In the genomic region with DNA sequence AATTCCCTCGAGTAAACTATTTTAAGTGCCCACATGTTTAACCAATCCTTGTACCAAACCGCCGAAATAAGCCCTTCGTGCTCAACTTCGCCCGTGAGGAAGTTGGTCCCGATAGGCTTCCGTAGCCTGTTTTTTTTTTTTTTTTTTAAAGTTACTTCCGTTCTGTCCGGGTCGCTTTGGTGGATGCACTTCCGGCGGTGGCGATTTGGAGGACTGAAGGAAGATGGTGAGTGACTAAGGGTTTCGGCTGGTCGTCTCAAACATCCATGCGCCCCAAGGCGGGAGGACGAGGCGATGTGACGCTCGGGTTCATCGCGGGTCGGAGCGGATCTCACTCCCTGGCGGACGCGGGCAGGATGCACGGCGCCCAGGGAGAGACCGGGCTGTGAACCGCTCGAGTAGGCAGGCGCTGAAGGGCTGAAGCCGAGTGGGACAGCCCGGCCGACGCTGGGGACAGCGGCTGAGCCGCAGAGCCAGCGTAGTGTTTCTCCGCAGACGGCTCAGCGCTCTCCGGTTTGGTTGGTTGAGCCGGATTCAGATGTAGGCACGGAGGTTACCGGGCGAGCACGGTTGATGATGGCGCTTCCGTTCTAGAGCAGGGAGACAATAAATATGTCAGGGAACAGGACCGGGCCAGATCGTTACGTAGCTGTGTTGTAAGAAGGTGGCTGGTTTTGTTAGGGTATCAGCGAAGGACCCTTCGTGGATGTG, we compare ENCODE assay signal across 8 mouse cellular contexts. TPM values are rescaled to one million over a fixed set of nuclear protein-coding genes. Genes with fewer than 3 reads are reported as not detected.
A peak's percentile ranks its signal among the peaks of the same experiment; 100 is the strongest.
DNase-seq lines count a peak whose midpoint lies in the region; ATAC-seq and TF ChIP-seq lines count a peak whose summit lies in the region.

TSS of gene Psmc1 (plus strand) at position 169 of the 711 bp plus-strand sequence.

- H3K9me3 ChIP-seq in embryonic facial prominence, embryonic 15.5 days (replicated peaks), result no peaks in the 10 kb centered on the region
- H3K9me3 ChIP-seq in limb, embryonic 15.5 days, result no peaks in the 10 kb centered on the region

- peak; percentile 94 for DNase-seq in A20 (ENCODE audit: low read depth, low spot score)
- DNase-seq in heart, adult 8-10 months (ENCODE audit: low spot score), result peak; percentile 79
- peak; percentile 80 for DNase-seq in kidney, adult 9 months
- DNase-seq in monocyte, adult 2 months (ENCODE audit: low read depth in 1 of 2, low spot score in 2 of 2), result peak; percentile 33 to 69
- DNase-seq in spleen, postnatal 36 days (ENCODE audit: low spot score in 2 of 2), result peak; percentile 66 to 78

- H3K4me1 ChIP-seq in bone marrow, adult 2 months (ENCODE audit: control insufficient read depth, insufficient read depth, low read length), result peaks cover 3% of the 10 kb centered on the region
- H3K4me1 ChIP-seq in embryonic facial prominence, embryonic 15.5 days, result peaks cover 22% of the 10 kb centered on the region
- H3K4me1 ChIP-seq in limb, embryonic 15.5 days, result peaks cover 17% of the 10 kb centered on the region

- TF ChIP-seq POLR2A in bone marrow, adult 2 months (IDR thresholded peaks at IDR 0.05; ENCODE audit: borderline replicate concordance, control insufficient read depth, low read depth, low read length), result peak; percentile 74; the same call in 1 of the 2 replicates

- peak; percentile 77 for ATAC-seq in embryonic facial prominence, embryonic 15.5 days (ENCODE audit: insufficient number of reproducible peaks, low FRiP score, low TSS enrichment, low read depth)
- peak; percentile 78 for ATAC-seq in limb, embryonic 15.5 days (ENCODE audit: insufficient number of reproducible peaks, low FRiP score, low TSS enrichment, low read depth)

- peaks cover 26% of the 10 kb centered on the region for H3K36me3 ChIP-seq in embryonic facial prominence, embryonic 15.5 days
- peaks cover 29% of the 10 kb centered on the region for H3K36me3 ChIP-seq in limb, embryonic 15.5 days

- H3K4me2 ChIP-seq in embryonic facial prominence, embryonic 15.5 days (replicated peaks), result peak within 1 kb of the TSS; percentile 77
- peak within 1 kb of the TSS; percentile 71 for H3K4me2 ChIP-seq in limb, embryonic 15.5 days

- under 1% methylated on average over 58 of the region's 58 CpGs for WGBS in bone marrow, adult 2 months
- WGBS in embryonic facial prominence, embryonic 15.5 days, result 1% methylated on average over 58 of the region's 58 CpGs
- WGBS in limb, embryonic 15.5 days, result under 1% methylated on average over 58 of the region's 58 CpGs

- H3K27me3 ChIP-seq in embryonic facial prominence, embryonic 15.5 days, result no peaks in the 10 kb centered on the region
- H3K27me3 ChIP-seq in limb, embryonic 15.5 days, result no peaks in the 10 kb centered on the region

- H3K4me3 ChIP-seq in bone marrow, adult 2 months (replicated peaks; ENCODE audit: control insufficient read depth, low read depth, low read length), result peak within 1 kb of the TSS; percentile 94
- H3K4me3 ChIP-seq in embryonic facial prominence, embryonic 15.5 days (replicated peaks), result peak within 1 kb of the TSS; percentile 97
- H3K4me3 ChIP-seq in limb, embryonic 15.5 days, result peak within 1 kb of the TSS; percentile 99

- TF ChIP-seq CTCF in bone marrow, adult 2 months (IDR thresholded peaks at IDR 0.05; ENCODE audit: control insufficient read depth, insufficient read depth, low read length), result peak; percentile 9; the same call in 1 of the 2 replicates

- H3K9ac ChIP-seq in embryonic facial prominence, embryonic 15.5 days, result peak within 1 kb of the TSS; percentile 97
- peak within 1 kb of the TSS; percentile 95 for H3K9ac ChIP-seq in limb, embryonic 15.5 days

- H3K27ac ChIP-seq in bone marrow, adult 2 months (ENCODE audit: control insufficient read depth, insufficient read depth, low read depth, low read length, poor library complexity), result peak within 1 kb of the TSS; percentile 95
- H3K27ac ChIP-seq in embryonic facial prominence, embryonic 15.5 days (replicated peaks), result peak within 1 kb of the TSS; percentile 83
- peak within 1 kb of the TSS; percentile 91 for H3K27ac ChIP-seq in limb, embryonic 15.5 days

RNA-seq across cellular contexts. Expression of gene Psmc1, which starts in this region (rescaled TPM):
- 93.6 and 165 TPM in 2 replicates for polyA plus RNA-seq in bone marrow, adult 2 months (2011; ENCODE audit: insufficient read depth, insufficient read length, low replicate concordance, missing spikeins)
- polyA plus RNA-seq in embryonic facial prominence, embryonic 15.5 days (2015; fragmentation: Nextera tagmentation; extraction: Ambion mirVana), result 240 and 248 TPM in 2 replicates
- total RNA-seq in heart, adult 8-10 months (2022), result 100 to 1,000 TPM; 125 to 153 (median 140) TPM
- polyA plus RNA-seq in limb, embryonic 15.5 days (2015; fragmentation: Nextera tagmentation; extraction: Ambion mirVana), result 233 and 262 TPM in 2 replicates

Comparison
In these comparisons a context has a peak if more than half of its experiments do, and no peak if none do; other contexts are left out.
1. Peak in every context shown above with its lines: DNase-seq, ATAC-seq, H3K4me3 ChIP-seq and H3K27ac ChIP-seq.